Mouse (Mus musculus) cerebellum, adult 2 months (tissue): ENCODE data around the gene Pmfbp1.

Experiments
- CTCF ChIP-seq: fragments of 200-500 bp; IDR thresholded peaks from 2 replicates; pipeline ENCODE4 v1.5.1; 2011; ENCODE audit warnings: low read depth, mild to moderate bottlenecking, control low read depth, low read length, moderate library complexity, borderline replicate concordance; ENCODE audit not compliant: insufficient read depth
- POLR2A ChIP-seq: fragments of 200-500 bp; IDR thresholded peaks from 2 replicates; pipeline ENCODE4 v1.6.1; 2011; ENCODE audit warnings: low read length, control low read depth, borderline replicate concordance; ENCODE audit not compliant: insufficient read depth

GRCm38 (mm10) chr8:109463677-109464313, 30.0 kb upstream of the Pmfbp1 start:
- TF ChIP-seq POLR2A = no peak
- TF ChIP-seq CTCF = no peak
